Mouse (Mus musculus) kidney, adult 11 months (tissue): ENCODE data around the gene Ctf1.
A peak's percentile ranks its signal among the peaks of the same experiment; 100 is the strongest.
"Not testable (repeated sequence)": the region's sequence is repeated elsewhere in the genome, so short reads cannot be mapped to it uniquely, and the experiment has no call there.

Source experiments
- DNase-seq: peaks from one replicate; pipeline ENCODE4 v3.0.0; 2022

The Ctf1 gene

DNA sequence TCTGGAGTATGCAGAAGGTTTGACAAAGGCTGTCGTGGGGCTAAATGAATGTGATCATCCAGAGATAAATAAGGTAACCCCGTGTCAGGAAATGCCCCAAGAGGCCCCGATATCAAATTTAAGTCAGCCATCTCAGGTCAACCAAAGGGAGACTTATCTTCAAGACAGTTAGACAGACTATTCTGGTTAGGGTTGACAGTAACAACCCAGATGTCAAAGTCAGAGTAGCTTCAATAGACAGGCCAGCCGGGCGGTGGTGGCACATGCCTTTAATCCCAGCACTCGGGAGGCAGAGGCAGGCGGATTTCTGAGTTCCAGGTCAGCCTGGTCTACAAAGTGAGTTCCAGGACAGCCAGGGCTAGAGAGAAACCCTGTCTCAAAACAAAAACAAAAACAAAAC lies 18.8 kb upstream of the Ctf1 start:
- DNase-seq: not testable (repeated sequence)

DNA sequence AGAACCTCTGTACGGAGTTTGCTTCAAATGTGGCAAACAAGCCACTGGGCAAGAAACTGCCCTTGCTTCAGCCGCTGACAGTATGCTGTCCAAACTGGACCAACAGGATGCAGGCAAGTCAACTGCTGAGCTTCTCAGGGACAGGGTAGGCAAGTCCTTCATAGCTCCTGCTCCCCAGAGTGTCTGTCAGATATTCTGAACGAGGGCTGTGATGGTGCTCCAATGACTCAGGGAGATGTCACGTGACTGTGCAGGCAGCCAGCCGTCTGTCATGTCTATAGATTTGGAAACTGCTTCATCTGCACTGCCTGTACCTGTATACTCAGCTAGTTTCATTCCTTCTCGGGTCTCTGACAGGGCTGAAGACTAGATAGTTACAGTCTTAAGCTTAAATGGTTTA lies 13.6 kb upstream of the Ctf1 start:
- DNase-seq: no peak

DNA sequence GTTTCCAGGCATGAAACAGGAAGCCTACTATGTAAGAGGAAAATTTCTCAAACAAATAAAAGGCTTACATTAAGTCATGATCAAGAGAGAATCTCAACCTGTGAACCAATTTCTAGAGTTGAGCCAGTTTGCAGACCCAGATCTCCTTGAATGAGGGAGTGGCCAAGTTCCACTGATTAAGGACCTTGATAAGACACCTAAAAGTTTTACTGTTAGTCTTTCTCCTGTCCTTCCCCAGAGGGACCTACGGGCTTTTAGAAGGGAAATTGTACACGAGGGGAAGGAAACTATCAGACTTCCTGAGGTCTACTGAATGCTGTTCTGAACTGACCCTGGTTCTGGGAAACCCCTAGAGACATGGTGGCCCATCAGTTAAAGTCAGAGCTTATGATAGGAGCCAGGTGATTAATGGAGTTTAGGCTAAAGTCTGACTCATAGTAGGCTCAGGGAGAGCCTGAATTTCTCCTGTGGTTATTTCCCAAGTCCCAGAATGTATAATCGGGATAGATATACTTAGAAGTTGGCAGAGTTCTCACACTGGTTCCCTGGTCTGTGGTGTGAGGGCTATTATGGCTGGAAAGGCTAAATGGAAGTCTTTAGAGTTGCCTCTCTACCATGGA lies 11.7 kb upstream of the Ctf1 start:
- no peak for DNase-seq

DNA sequence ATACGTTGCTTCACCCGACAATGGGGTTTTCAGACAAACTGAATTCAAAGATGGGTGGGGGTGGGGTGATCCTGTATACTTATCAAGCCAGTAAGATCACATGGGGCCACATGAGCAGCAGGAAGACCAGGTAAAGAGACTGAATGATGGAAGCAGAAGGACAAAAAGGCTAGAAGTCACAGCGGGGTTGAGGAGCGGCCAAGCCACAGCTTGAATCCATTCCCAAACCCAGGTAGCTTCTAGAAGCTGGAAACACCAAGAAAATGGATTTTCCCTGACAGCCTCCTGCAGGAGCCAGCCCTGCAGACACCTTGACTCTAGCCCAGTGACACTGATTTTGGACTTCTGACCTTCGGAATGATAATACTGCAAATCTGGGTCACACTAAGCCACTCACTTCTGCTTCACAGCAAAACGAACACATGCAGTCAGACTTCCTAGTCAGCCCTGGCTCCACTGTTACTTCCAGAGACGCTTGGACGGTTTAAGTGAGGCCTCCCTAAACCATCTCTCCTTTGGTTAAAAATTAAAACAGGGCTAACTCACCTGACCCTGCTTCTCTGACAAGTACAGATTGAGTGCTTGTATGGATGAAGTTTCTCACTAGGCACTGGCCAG lies 8.9 kb upstream of the Ctf1 start:
- DNase-seq: peak; percentile 57

DNA sequence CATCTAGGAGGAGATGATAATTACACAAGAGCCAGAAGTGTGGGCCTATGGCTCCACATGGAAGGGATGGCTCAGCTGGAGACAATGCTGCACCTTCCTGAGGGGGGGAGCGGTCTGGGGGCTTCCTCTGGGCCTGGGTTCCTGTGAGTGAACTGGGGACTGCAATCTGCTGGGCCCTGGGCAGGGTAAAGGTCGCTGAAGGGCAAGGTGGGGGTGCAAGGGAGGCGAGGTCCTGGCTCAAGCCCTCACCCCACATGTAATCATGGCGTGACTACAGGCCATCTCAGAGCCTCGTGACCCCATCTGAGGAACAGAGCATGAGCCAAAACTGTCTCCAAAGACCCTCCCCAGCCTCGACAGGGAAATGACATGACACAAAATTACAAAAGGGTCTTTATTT lies 7.9 kb upstream of the Ctf1 start:
- no peak for DNase-seq

- DNase-seq: no peak
These were observed 6.8 kb upstream of the Ctf1 start for GRCm38 (mm10) chr7:127705706-127706105.

DNA sequence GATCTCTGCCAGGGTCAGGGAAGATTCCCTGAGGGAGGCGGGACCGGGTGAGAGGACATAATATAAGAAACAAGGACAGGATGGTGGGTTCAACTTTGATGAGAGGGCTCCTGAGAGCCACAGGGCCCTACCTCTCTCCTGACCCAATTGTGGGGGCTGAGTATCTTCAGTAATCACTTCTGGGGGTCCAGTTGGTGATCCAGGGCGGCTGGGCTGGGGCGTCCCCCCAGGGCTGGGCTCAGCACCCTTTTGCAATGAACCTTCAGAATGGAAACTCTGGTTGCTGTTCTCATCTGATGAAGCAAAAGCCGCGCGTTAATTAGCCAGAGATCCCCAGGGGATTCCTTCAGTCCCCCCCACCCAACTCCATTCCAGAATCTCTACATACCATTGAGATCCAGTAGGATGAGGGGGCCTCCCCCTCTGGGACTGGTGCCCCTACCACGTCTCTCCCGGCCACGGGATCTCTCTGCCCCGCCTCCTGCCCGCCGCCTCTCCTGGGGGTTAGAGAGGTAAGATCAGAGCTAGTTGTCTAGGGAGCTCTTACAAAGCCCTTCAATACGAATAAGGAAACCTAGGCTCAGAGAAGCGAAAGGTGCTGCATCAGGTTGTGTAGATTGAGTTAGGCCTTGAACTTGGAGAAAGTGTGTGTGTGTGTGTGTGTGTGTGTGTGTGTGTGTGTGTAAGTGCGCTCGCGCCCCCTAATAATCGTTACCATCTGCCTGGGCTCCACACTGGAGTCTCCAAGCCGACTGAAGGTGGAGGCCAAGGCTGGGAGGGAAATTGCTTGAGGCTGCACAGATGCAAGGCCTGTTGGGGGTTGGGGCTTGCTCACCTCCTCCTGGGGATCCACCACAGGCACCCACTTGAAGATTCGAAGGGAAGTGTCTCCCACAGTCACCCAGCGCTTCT lies 5.2 kb upstream of the Ctf1 start:
- no peak for DNase-seq

DNA sequence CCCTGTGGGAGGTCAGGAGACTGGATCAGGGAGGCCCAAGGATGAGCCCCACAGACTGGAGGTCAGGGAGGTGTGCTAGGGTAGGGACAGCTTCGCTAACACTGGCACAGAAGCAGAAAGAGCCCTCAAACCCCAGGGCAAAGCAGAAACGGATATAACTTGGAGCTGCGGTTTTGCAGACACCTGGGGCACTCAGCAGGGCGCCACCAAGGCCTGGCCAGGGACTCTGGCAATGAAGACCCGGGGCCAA lies 4.7 kb upstream of the Ctf1 start:
- DNase-seq: no peak

DNA sequence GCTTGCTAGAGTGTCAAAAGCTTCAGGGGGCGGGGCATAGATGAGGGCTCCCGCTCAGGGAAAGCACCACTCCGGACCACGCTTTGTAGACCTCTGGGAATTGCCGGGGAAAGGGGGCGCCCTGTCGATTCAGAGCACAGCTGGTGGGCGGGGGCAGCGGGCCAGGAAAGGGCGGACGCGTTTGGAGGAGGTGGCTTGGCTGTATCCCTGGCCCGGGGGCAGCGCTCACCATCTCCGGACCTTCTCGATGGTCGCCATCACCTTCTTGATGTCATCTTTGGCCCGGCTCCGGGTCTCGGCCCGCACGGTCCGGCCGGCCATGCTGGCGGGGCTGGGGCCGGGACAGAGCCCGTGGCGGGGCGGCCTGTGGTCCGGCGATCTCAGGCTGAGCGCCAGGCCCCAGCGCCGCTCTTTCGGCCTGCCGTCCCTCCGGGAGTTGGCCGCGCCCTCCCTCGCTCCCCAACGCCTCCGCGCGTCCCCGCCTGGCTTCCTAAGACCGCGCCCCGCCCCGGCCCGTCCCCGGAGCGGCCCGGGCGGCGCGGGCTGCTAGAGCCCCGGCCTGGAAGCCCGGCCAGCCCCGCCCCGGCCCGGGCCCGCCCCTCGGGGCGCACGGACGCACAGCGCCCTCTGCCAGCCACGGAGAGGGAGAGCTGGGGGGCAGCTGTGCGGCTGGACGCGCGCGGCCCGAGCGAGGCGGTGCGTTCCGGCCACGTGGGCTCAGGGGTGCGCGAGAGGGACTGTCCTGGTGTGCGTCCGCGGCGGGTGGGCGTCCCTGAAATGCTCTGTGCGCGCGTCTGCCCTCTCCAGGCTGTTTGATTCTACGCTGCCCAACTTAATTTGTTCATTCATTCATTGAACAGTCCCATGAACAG lies 4.1 kb upstream of the Ctf1 start, which contains the start of gene Bcl7c:
Bcl7c (minus strand) TSS at position 727 of the 872 bp plus-strand sequence.
- peak; percentile 86 for DNase-seq

DNA sequence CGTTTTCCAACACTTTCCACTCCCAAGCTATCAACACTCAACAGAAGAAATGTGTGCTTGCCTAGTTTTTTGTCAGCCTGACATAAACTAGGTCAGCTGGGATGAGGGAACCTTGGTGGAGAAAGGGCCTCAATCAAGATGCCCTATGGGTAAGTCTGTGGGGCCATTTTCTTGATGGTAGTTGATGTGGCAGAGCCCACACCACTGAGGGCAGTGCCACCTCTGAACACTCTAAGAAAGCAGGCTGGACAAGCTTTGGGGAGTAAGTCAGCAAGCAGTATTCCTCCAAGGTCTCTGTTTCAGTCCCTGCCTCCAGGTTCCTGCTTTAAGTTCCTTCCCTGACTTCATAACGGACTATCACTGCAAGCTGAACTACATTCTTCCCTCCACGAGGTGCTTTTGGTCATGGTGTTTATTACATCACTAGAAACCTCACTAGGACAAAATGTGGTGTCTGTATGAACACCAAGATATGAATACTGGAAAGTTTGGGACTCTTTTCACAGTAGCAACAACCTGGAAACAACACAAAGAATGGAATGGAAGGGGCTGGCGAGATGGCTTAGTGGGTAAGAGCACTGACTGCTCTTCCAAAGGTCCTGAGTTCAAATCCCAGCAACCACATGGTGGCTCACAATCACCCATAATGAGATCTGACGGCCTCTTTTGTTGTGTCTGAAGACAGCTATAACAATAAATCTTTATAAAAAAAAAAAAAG lies 3.1 kb upstream of the Ctf1 start:
- no peak for DNase-seq

- no peak for DNase-seq
These were observed 1.5 kb upstream of the Ctf1 start for GRCm38 (mm10) chr7:127711031-127711430.

- DNase-seq: no peak
These were observed 1.1 kb upstream of the Ctf1 start for GRCm38 (mm10) chr7:127711456-127711855.

- DNase-seq: no peak
These were observed 2.3 kb downstream of the Ctf1 start for GRCm38 (mm10) chr7:127714816-127715215.

DNA sequence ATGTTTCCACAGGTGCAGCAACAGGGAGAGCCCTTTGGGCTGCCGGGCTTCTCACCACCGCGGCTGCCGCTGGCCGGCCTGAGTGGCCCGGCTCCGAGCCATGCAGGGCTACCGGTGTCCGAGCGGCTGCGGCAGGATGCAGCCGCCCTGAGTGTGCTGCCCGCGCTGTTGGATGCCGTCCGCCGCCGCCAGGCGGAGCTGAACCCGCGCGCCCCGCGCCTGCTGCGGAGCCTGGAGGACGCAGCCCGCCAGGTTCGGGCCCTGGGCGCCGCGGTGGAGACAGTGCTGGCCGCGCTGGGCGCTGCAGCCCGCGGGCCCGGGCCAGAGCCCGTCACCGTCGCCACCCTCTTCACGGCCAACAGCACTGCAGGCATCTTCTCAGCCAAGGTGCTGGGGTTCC lies 4.5 kb downstream of the Ctf1 start:
- peak; percentile 58 for DNase-seq

- DNase-seq: no peak
These were observed 5.8 kb downstream of the Ctf1 start for GRCm38 (mm10) chr7:127718339-127718738.

DNA sequence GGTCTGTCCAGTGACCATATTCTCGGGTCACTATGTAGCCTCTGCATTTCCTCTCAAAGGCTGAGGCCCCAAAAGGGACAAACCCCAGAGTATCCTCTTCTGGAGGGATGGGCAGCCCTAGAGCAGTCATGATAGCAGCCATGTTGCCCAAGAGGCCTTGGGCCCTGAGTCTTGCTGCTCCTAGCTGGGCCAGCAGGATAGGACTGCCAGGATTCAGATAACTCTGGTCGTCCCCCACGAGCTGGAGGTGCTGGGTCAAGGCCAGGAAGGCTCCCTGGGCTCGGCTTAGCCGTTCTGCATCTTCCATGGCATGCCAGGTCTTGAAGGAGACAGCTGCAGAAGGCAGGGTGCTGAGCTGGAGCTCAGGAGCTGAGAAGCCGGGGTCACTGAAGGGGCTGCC lies 6.7 kb downstream of the Ctf1 start:
- DNase-seq: no peak

- no peak for DNase-seq
These were observed 13.0 kb downstream of the Ctf1 start for GRCm38 (mm10) chr7:127725490-127725889.

GRCm38 (mm10) chr7:127725924-127726323 lies 13.4 kb downstream of the Ctf1 start:
- DNase-seq: no peak

DNA sequence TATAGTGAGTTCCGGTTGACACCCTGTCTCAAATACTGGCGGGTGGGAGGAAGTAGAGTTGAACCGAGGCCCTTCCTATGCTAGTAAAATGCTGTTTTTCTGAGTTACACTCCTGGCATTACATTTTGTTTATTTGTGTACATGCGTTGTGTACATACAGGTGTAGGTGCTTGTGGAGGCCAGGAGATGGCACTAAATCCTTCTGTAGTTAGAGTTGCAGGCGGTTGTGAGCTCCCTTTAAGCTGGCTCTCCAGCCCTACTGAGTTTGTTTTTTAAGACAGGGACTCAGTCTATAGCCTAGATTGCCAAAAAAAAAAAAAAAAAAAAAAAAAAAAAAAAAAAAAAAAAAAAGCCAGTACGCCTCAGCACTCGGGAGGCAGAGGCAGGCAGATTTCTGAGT lies 15.4 kb downstream of the Ctf1 start:
- no peak for DNase-seq

GRCm38 (mm10) chr7:127730170-127730569 lies 17.6 kb downstream of the Ctf1 start:
- DNase-seq: no peak

- not testable (repeated sequence) for DNase-seq
These were observed 19.5 kb downstream of the Ctf1 start, which contains the start of gene Ctf2 for GRCm38 (mm10) chr7:127732066-127732465. Gene Ctf2, minus strand, starts transcription at chr7:127732166.

GRCm38 (mm10) chr7:127744366-127745045 lies 32.0 kb downstream of the Ctf1 start, which contains the start of gene Fbxl19:
Gene Fbxl19, plus strand, starts transcription at chr7:127744543.
- DNase-seq: peak; percentile 71
